ENCODE assay signal across 8 mouse cellular contexts in the genomic region with DNA sequence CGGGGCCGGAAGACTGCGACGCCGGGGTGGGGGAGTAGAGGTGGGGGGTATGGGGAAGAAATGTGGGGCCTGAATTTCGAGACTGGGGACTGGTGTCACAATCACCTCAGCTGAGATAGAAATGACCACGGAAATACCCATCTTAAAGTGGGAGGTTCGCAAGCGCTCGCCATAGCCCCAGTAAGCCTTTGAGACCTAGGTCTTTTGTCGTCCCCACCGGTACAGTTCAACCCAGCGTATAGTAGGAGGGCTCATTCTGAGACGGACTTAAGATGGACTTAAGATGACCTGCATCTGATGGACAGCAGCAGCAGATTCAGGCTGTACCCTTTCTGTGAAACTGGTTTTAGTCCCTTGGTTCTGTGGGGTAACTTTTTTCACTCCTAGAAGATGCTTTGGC.
DNase-seq lines count a peak whose midpoint lies in the region; ATAC-seq and TF ChIP-seq lines count a peak whose summit lies in the region.

No protein-coding gene starts in this region.

- no peak overlapping the region for H3K27ac ChIP-seq in layer of hippocampus, adult 2 months
- no peak overlapping the region for H3K27ac ChIP-seq in embryonic facial prominence, embryonic 11.5 days (replicated peaks; ENCODE audit: low read depth, low read length)
- no peak overlapping the region for H3K27ac ChIP-seq in hindbrain, postnatal 0 days

- no peaks in the 10 kb centered on the region for H3K27me3 ChIP-seq in embryonic facial prominence, embryonic 11.5 days (ENCODE audit: control insufficient read depth, insufficient read depth, low read length)
- no peaks in the 10 kb centered on the region for H3K27me3 ChIP-seq in hindbrain, postnatal 0 days (ENCODE audit: insufficient read depth, low read length)

- no peaks in the 10 kb centered on the region for H3K36me3 ChIP-seq in embryonic facial prominence, embryonic 11.5 days (replicated peaks; ENCODE audit: control insufficient read depth, insufficient read depth, low read depth, low read length)
- no peaks in the 10 kb centered on the region for H3K36me3 ChIP-seq in hindbrain, postnatal 0 days (ENCODE audit: insufficient read depth, low read length)

- H3K4me3 ChIP-seq in layer of hippocampus, adult 2 months, result peak overlapping the region; percentile 64
- H3K4me3 ChIP-seq in embryonic facial prominence, embryonic 11.5 days (ENCODE audit: low read depth, low read length), result peak overlapping the region; percentile 48
- peak overlapping the region; percentile 46 for H3K4me3 ChIP-seq in hindbrain, postnatal 0 days (ENCODE audit: low read length)

- ATAC-seq in embryonic facial prominence, embryonic 11.5 days (replicated peaks; ENCODE audit: insufficient number of reproducible peaks, low FRiP score, low TSS enrichment, low read depth), result 0 out of 2 replicates have a peak, but pooled peaks have one; percentile 57
- ATAC-seq in hindbrain, postnatal 0 days, result peak; percentile 24; the same call in 1 of the 2 replicates
- ATAC-seq in monocyte, adult 5-6 weeks (replicated peaks; ENCODE audit: insufficient number of reproducible peaks, low FRiP score, low TSS enrichment, poor library complexity, severe bottlenecking), result 0 out of 2 replicates have a peak, but pooled peaks have one; percentile 8

- H3K9ac ChIP-seq in embryonic facial prominence, embryonic 11.5 days (replicated peaks; ENCODE audit: low read length), result peak overlapping the region; percentile 54
- peak overlapping the region; percentile 45; the same call in 1 of the 2 replicates for H3K9ac ChIP-seq in hindbrain, postnatal 0 days (replicated peaks; ENCODE audit: low read length)

- no peaks in the 10 kb centered on the region for H3K4me1 ChIP-seq in embryonic facial prominence, embryonic 11.5 days (ENCODE audit: control insufficient read depth, insufficient read depth, low read length)
- H3K4me1 ChIP-seq in hindbrain, postnatal 0 days (ENCODE audit: insufficient read depth, low read length), result no peaks in the 10 kb centered on the region

- 1% methylated on average over 14 of the region's 14 CpGs for WGBS in embryonic facial prominence, embryonic 11.5 days
- 3% methylated on average over 14 of the region's 14 CpGs for WGBS in hindbrain, postnatal 0 days

- no peaks in the 10 kb centered on the region for H3K9me3 ChIP-seq in embryonic facial prominence, embryonic 11.5 days (replicated peaks; ENCODE audit: control insufficient read depth, low read length)
- H3K9me3 ChIP-seq in hindbrain, postnatal 0 days (ENCODE audit: low read length), result no peaks in the 10 kb centered on the region

- H3K4me2 ChIP-seq in embryonic facial prominence, embryonic 11.5 days (ENCODE audit: low read depth, low read length), result peak overlapping the region; percentile 87
- peak overlapping the region; percentile 81 for H3K4me2 ChIP-seq in hindbrain, postnatal 0 days (ENCODE audit: low read depth, low read length)

- no peak for TF ChIP-seq CTCF in layer of hippocampus, adult 2 months (conservative IDR thresholded peaks at IDR 0.05)
- TF ChIP-seq CTCF in hindbrain, postnatal 0 days (IDR thresholded peaks at IDR 0.05; ENCODE audit: low read depth), result no peak

- DNase-seq in layer of hippocampus, adult 2 months (ENCODE audit: low spot score in 2 of 2), result no peak
- no peak for DNase-seq in layer of hippocampus, adult 9-11 months
- no peak for DNase-seq in embryonic facial prominence, embryonic 11.5 days (ENCODE audit: low spot score)
- no peak for DNase-seq in hindbrain, postnatal 0 days (ENCODE audit: low spot score)
- no peak for DNase-seq in right cerebral cortex, adult 18-20 months
- DNase-seq in adipocyte (ENCODE audit: low spot score), result no peak
- no peak for DNase-seq in ovary, postnatal 14 days (ENCODE audit: low spot score)
